Mouse (Mus musculus) large intestine, adult 2 months (tissue): ENCODE results near the gene 1700016K19Rik. TPM values are rescaled to one million over a fixed set of nuclear protein-coding genes. Genes with fewer than 3 reads are reported as not detected.

ENCODE experiments used
- DNase-seq: peaks from one replicate; pipeline ENCODE4 v3.0.0-alpha.2; 2012; ENCODE audit warnings: low read depth, low spot score
- WGBS: fragments of 180-500 bp; shearing (Covaris S2); methylation state at CpG from one replicate; pipeline ENCODE4 v1.1.7; 2018; 5-methylcytosine and 5-hydroxymethylcytosine counted together
- polyA plus RNA-seq: library from polyadenylated mRNA; depleted of rRNA; stranded (reverse); fragments of >200 nt; gene quantifications from 2 replicates; pipeline ENCODE4 v1.2.3, GENCODE M21; 2012

1700016K19Rik gene
- polyA plus RNA-seq, 1 experiment: 0.42 TPM

- peak; percentile 57 for DNase-seq
- under 1% methylated on average over 108 of the region's 112 CpGs for WGBS
These were observed 27.7 kb downstream of the 1700016K19Rik start, which contains the start of gene Rflnb for GRCm38 (mm10) chr11:76027139-76028071. Gene Rflnb (minus strand): TSS chr11:76027782.

GRCm38 (mm10) chr11:76028072-76028465 lies 28.4 kb downstream of the 1700016K19Rik start:
- DNase-seq: no peak

GRCm38 (mm10) chr11:76033359-76033758 lies 33.6 kb downstream of the 1700016K19Rik start:
- WGBS: 61% methylated on average over 6 of the region's 6 CpGs

More at GRCm38 (mm10) chr11:76028072-76028465, 28.4 kb downstream of the 1700016K19Rik start:
- WGBS: 15% methylated on average over 12 of the region's 14 CpGs

GRCm38 (mm10) chr11:76033836-76034235 lies 34.1 kb downstream of the 1700016K19Rik start:
- no peak for DNase-seq
- WGBS: 93% methylated on average over 4 of the region's 4 CpGs

More at GRCm38 (mm10) chr11:76033359-76033758, 33.6 kb downstream of the 1700016K19Rik start:
- DNase-seq: no peak

GRCm38 (mm10) chr11:76035182-76035581 lies 35.5 kb downstream of the 1700016K19Rik start:
- DNase-seq: no peak
- WGBS: 88% methylated on average over 8 of the region's 8 CpGs

GRCm38 (mm10) chr11:76037581-76038294 lies 38.0 kb downstream of the 1700016K19Rik start:
- no peak for DNase-seq
- 79% methylated on average over 6 of the region's 6 CpGs for WGBS

- WGBS: 93% methylated on average over 3 of the region's 3 CpGs
- DNase-seq: no peak
These were observed 39.8 kb downstream of the 1700016K19Rik start for GRCm38 (mm10) chr11:76039271-76040053.

GRCm38 (mm10) chr11:76040106-76040505 lies 40.4 kb downstream of the 1700016K19Rik start:
- no peak for DNase-seq
- WGBS: 88% methylated on average over 8 of the region's 8 CpGs

GRCm38 (mm10) chr11:76040761-76041376 lies 41.2 kb downstream of the 1700016K19Rik start:
- 66% methylated on average over 4 of the region's 4 CpGs for WGBS
- no peak for DNase-seq

GRCm38 (mm10) chr11:76042041-76042638 lies 42.4 kb downstream of the 1700016K19Rik start:
- no peak for DNase-seq
- 70% methylated on average over 10 of the region's 10 CpGs for WGBS

- WGBS: 31% methylated on average over 5 of the region's 5 CpGs
- DNase-seq: no peak
These were observed 43.2 kb downstream of the 1700016K19Rik start for GRCm38 (mm10) chr11:76042882-76043281.

GRCm38 (mm10) chr11:76044468-76044867 lies 44.8 kb downstream of the 1700016K19Rik start:
- WGBS: 89% methylated on average over 6 of the region's 6 CpGs

GRCm38 (mm10) chr11:76045367-76045766 lies 45.7 kb downstream of the 1700016K19Rik start:
- DNase-seq: no peak

More at GRCm38 (mm10) chr11:76044468-76044867, 44.8 kb downstream of the 1700016K19Rik start:
- no peak for DNase-seq

GRCm38 (mm10) chr11:76050509-76050908 lies 50.8 kb downstream of the 1700016K19Rik start:
- 48% methylated on average over 3 of the region's 3 CpGs for WGBS
- DNase-seq: no peak

More at GRCm38 (mm10) chr11:76045367-76045766, 45.7 kb downstream of the 1700016K19Rik start:
- WGBS: 87% methylated on average over 6 of the region's 6 CpGs

GRCm38 (mm10) chr11:76050967-76051512 lies 51.3 kb downstream of the 1700016K19Rik start:
- DNase-seq: no peak
- 61% methylated on average over 5 of the region's 5 CpGs for WGBS

- 93% methylated on average over 5 of the region's 5 CpGs for WGBS
- no peak for DNase-seq
These were observed 52.8 kb downstream of the 1700016K19Rik start for GRCm38 (mm10) chr11:76052496-76052895.
